Mouse (Mus musculus) liver, embryonic 15.5 days (tissue): ENCODE results near the gene Fam110c. TPM values are rescaled to one million over a fixed set of nuclear protein-coding genes. Genes with fewer than 3 reads are reported as not detected.
"Not testable (repeated sequence)": the region's sequence is repeated elsewhere in the genome, so short reads cannot be mapped to it uniquely, and the experiment has no call there.

Experiments used
- ATAC-seq: fragments of 200-750 bp; cut with Nextera tagmentation; 2 replicates; pipeline ENCODE4 v1.8.0; 2017; ENCODE audit warnings: moderate number of reproducible peaks, mild to moderate bottlenecking, moderate library complexity; ENCODE audit not compliant: insufficient read depth
- H3K27ac ChIP-seq: fragments of 300-500 bp; sonication (generic); replicated peaks from 2 replicates; pipeline ENCODE4 v1.5.1; 2015; ENCODE audit warnings: mild to moderate bottlenecking, inconsistent platforms
- H3K27me3 ChIP-seq: fragments of 300-500 bp; sonication (generic); 2 replicates; pipeline ENCODE4 v1.6.1; 2015; ENCODE audit warnings: mild to moderate bottlenecking, inconsistent platforms
- H3K36me3 ChIP-seq: fragments of 300-500 bp; sonication (generic); replicated peaks from 2 replicates; pipeline ENCODE4 v1.6.1; 2015; ENCODE audit warnings: moderate library complexity, mild to moderate bottlenecking, inconsistent platforms
- H3K4me1 ChIP-seq: fragments of 300-500 bp; sonication (generic); replicated peaks from 2 replicates; pipeline ENCODE4 v1.6.1; 2015; ENCODE audit warnings: inconsistent platforms
- H3K4me2 ChIP-seq: fragments of 300-500 bp; sonication (generic); 2 replicates; pipeline ENCODE4 v1.6.1; 2015; ENCODE audit warnings: moderate library complexity, mild to moderate bottlenecking, inconsistent platforms
- H3K4me3 ChIP-seq: fragments of 300-500 bp; sonication (generic); replicated peaks from 2 replicates; pipeline ENCODE4 v1.5.1; 2015; ENCODE audit warnings: mild to moderate bottlenecking, inconsistent platforms
- H3K9ac ChIP-seq: fragments of 300-500 bp; sonication (generic); 2 replicates; pipeline ENCODE4 v1.6.1; 2015; ENCODE audit warnings: moderate library complexity, mild to moderate bottlenecking, inconsistent platforms
- H3K9me3 ChIP-seq: fragments of 300-500 bp; sonication (generic); replicated peaks from 2 replicates; pipeline ENCODE4 v1.6.1; 2016; ENCODE audit warnings: inconsistent platforms
- WGBS: fragments of 180-500 bp; shearing (Covaris S2); methylation state at CpG from one replicate; pipeline ENCODE4 v1.1.7; 2015; ENCODE audit warnings: mixed read lengths; ENCODE audit not compliant: insufficient replicate concordance; 5-methylcytosine and 5-hydroxymethylcytosine counted together
- polyA plus RNA-seq: library from polyadenylated mRNA; unstranded; fragments of >200 nt; fragmentation: Nextera tagmentation; extraction: Ambion mirVana; gene quantifications from 2 replicates; pipeline ENCODE4 v1.2.1, GENCODE M21; 2015

The Fam110c gene
- polyA plus RNA-seq = 2.2 and 2.8 TPM in 2 replicates

GRCm38 (mm10) chr12:31073412-31074354 lies at the start of gene Fam110c:
Fam110c (plus strand) TSS chr12:31073861.
- H3K9ac ChIP-seq = peak within 1 kb of the TSS; percentile 65
- peak within 1 kb of the TSS; percentile 68 for H3K4me3 ChIP-seq
- peak within 1 kb of the TSS; percentile 97 for H3K4me2 ChIP-seq
- H3K27ac ChIP-seq = peak within 1 kb of the TSS; percentile 77
- peak; percentile 59 for ATAC-seq
- H3K27me3 ChIP-seq = peaks cover 31% of the 10 kb centered on the region
- no peaks in the 10 kb centered on the region for H3K9me3 ChIP-seq
- peaks cover 46% of the 10 kb centered on the region for H3K4me1 ChIP-seq
- no peaks in the 10 kb centered on the region for H3K36me3 ChIP-seq
- WGBS = 2% methylated on average over 50 of the region's 50 CpGs

GRCm38 (mm10) chr12:31026423-31026822 lies 47.2 kb upstream of the Fam110c start:
- no peak overlapping the region for H3K9ac ChIP-seq
- no peak for ATAC-seq
- no peak overlapping the region for H3K4me2 ChIP-seq
- no peaks in the 10 kb centered on the region for H3K9me3 ChIP-seq
- no peaks in the 10 kb centered on the region for H3K36me3 ChIP-seq
- H3K4me3 ChIP-seq = no peak overlapping the region
- WGBS = 65% methylated on average over 7 of the region's 7 CpGs
- no peaks in the 10 kb centered on the region for H3K4me1 ChIP-seq
- no peaks in the 10 kb centered on the region for H3K27me3 ChIP-seq
- H3K27ac ChIP-seq = no peak overlapping the region

GRCm38 (mm10) chr12:31052066-31052465 lies 21.6 kb upstream of the Fam110c start:
- Histone ChIP-seq H3K9me3 (no peaks in the 10 kb centered on the region), H3K27me3 (no peaks in the 10 kb centered on the region), H3K4me2 (no peak overlapping the region), H3K36me3 (no peaks in the 10 kb centered on the region), H3K27ac (no peak overlapping the region), H3K4me1 (no peaks in the 10 kb centered on the region), H3K9ac (no peak overlapping the region), H3K4me3 (no peak overlapping the region)
- WGBS = 59% methylated on average over 4 of the region's 4 CpGs
- ATAC-seq = no peak

- Histone ChIP-seq H3K27ac (no peak overlapping the region), H3K9me3 (no peaks in the 10 kb centered on the region), H3K4me3 (no peak overlapping the region), H3K4me2 (no peak overlapping the region), H3K9ac (no peak overlapping the region), H3K4me1 (no peaks in the 10 kb centered on the region), H3K27me3 (no peaks in the 10 kb centered on the region), H3K36me3 (no peaks in the 10 kb centered on the region)
- 40% methylated on average over 6 of the region's 6 CpGs for WGBS
- no peak for ATAC-seq
Observed at GRCm38 (mm10) chr12:31056291-31056864, 17.3 kb upstream of the Fam110c start.

- H3K4me1 ChIP-seq = no peaks in the 10 kb centered on the region
- H3K9ac ChIP-seq = no peak overlapping the region
- WGBS = 28% methylated on average over 8 of the region's 8 CpGs
- no peak overlapping the region for H3K4me3 ChIP-seq
- no peaks in the 10 kb centered on the region for H3K36me3 ChIP-seq
- no peaks in the 10 kb centered on the region for H3K27me3 ChIP-seq
- H3K27ac ChIP-seq = no peak overlapping the region
- no peak for ATAC-seq
- H3K9me3 ChIP-seq = no peaks in the 10 kb centered on the region
- H3K4me2 ChIP-seq = no peak overlapping the region
Observed at GRCm38 (mm10) chr12:31059393-31059853, 14.2 kb upstream of the Fam110c start.

GRCm38 (mm10) chr12:31060245-31060644 lies 13.4 kb upstream of the Fam110c start:
- no peak overlapping the region for H3K4me3 ChIP-seq
- no peaks in the 10 kb centered on the region for H3K4me1 ChIP-seq
- H3K36me3 ChIP-seq = no peaks in the 10 kb centered on the region
- no peak overlapping the region for H3K9ac ChIP-seq
- no peaks in the 10 kb centered on the region for H3K9me3 ChIP-seq
- H3K4me2 ChIP-seq = no peak overlapping the region
- no peak overlapping the region for H3K27ac ChIP-seq
- no peaks in the 10 kb centered on the region for H3K27me3 ChIP-seq
- ATAC-seq = no peak
- 60% methylated on average over 8 of the region's 8 CpGs for WGBS

- Histone ChIP-seq H3K4me1 (peaks cover 24% of the 10 kb centered on the region), H3K36me3 (no peaks in the 10 kb centered on the region), H3K27ac (no peak overlapping the region), H3K9ac (no peak overlapping the region), H3K27me3 (peaks cover 31% of the 10 kb centered on the region), H3K4me2 (no peak overlapping the region), H3K4me3 (no peak overlapping the region), H3K9me3 (no peaks in the 10 kb centered on the region)
- WGBS = 69% methylated on average over 5 of the region's 5 CpGs
- ATAC-seq = no peak
Observed at GRCm38 (mm10) chr12:31071222-31071621, 2.4 kb upstream of the Fam110c start.

- WGBS = under 1% methylated on average over 17 of the region's 18 CpGs
- peak overlapping the region; percentile 77 for H3K27ac ChIP-seq
- peak; percentile 75 for ATAC-seq
- peak overlapping the region; percentile 65 for H3K9ac ChIP-seq
- H3K27me3 ChIP-seq = peaks cover 31% of the 10 kb centered on the region
- H3K4me3 ChIP-seq = peak overlapping the region; percentile 68
- not testable (repeated sequence) for H3K9me3 ChIP-seq, H3K36me3 ChIP-seq
- H3K4me1 ChIP-seq = peaks cover 46% of the 10 kb centered on the region
- H3K4me2 ChIP-seq = peak overlapping the region; percentile 97
Observed at GRCm38 (mm10) chr12:31074355-31074786, 710 bp downstream of the Fam110c start.

- no peaks in the 10 kb centered on the region for H3K36me3 ChIP-seq
- peaks cover 48% of the 10 kb centered on the region for H3K4me1 ChIP-seq
- H3K9me3 ChIP-seq = no peaks in the 10 kb centered on the region
- H3K4me3 ChIP-seq = peak overlapping the region; percentile 64
- WGBS = 2% methylated on average over 24 of the region's 24 CpGs
- peak overlapping the region; percentile 56 for H3K9ac ChIP-seq
- H3K4me2 ChIP-seq = peak overlapping the region; percentile 97
- ATAC-seq = peak; percentile 55
- peaks cover 31% of the 10 kb centered on the region for H3K27me3 ChIP-seq
- peak overlapping the region; percentile 77 for H3K27ac ChIP-seq
Observed at GRCm38 (mm10) chr12:31074839-31075538, 1.3 kb downstream of the Fam110c start.

GRCm38 (mm10) chr12:31077020-31077419 lies 3.4 kb downstream of the Fam110c start:
- H3K27ac ChIP-seq = no peak overlapping the region
- ATAC-seq = no peak
- H3K4me3 ChIP-seq = no peak overlapping the region
- H3K36me3 ChIP-seq = no peaks in the 10 kb centered on the region
- H3K9me3 ChIP-seq = no peaks in the 10 kb centered on the region
- H3K4me1 ChIP-seq = peaks cover 68% of the 10 kb centered on the region
- peaks cover 27% of the 10 kb centered on the region for H3K27me3 ChIP-seq
- peak overlapping the region; percentile 24 for H3K4me2 ChIP-seq
- no peak overlapping the region for H3K9ac ChIP-seq
- WGBS = 53% methylated on average over 7 of the region's 7 CpGs

- no peaks in the 10 kb centered on the region for H3K9me3 ChIP-seq
- no peak overlapping the region for H3K27ac ChIP-seq
- H3K9ac ChIP-seq = no peak overlapping the region
- peaks cover 78% of the 10 kb centered on the region for H3K4me1 ChIP-seq
- H3K27me3 ChIP-seq = peaks cover 19% of the 10 kb centered on the region
- no peak overlapping the region for H3K4me3 ChIP-seq
- H3K4me2 ChIP-seq = peak overlapping the region; percentile 31
- no peaks in the 10 kb centered on the region for H3K36me3 ChIP-seq
- WGBS = 66% methylated on average over 4 of the region's 4 CpGs
- ATAC-seq = no peak
Observed at GRCm38 (mm10) chr12:31078030-31078429, 4.4 kb downstream of the Fam110c start.
